Mouse (Mus musculus) midbrain, postnatal 0 days (tissue): ENCODE measurements around the gene Mrpl51. TPM values are rescaled to one million over a fixed set of nuclear protein-coding genes. Genes with fewer than 3 reads are reported as not detected.
A peak's percentile ranks its signal among the peaks of the same experiment; 100 is the strongest.

ENCODE experiments used
- ATAC-seq: fragments of 200-750 bp; cut with Nextera tagmentation; 2 replicates; pipeline ENCODE4 v1.8.0; 2017; ENCODE audit warnings: moderate number of reproducible peaks, mild to moderate bottlenecking, moderate TSS enrichment, moderate library complexity; ENCODE audit not compliant: low FRiP score
- DNase-seq: peaks from one replicate; pipeline ENCODE4 v3.0.0-alpha.2; 2015; ENCODE audit warnings: low spot score
- H3K27ac ChIP-seq: fragments of 300-500 bp; sonication (generic); 2 replicates; pipeline ENCODE4 v1.5.1; 2014; ENCODE audit warnings: low read depth, mild to moderate bottlenecking, low read length, mixed read lengths
- H3K27me3 ChIP-seq: fragments of 300-500 bp; sonication (generic); 2 replicates; pipeline ENCODE4 v1.6.1; 2014; ENCODE audit warnings: low read length, control low read depth, mixed read lengths; ENCODE audit not compliant: insufficient read depth
- H3K36me3 ChIP-seq: fragments of 300-500 bp; sonication (generic); 2 replicates; pipeline ENCODE4 v1.6.1; 2014; ENCODE audit warnings: low read length, control low read depth, mixed read lengths; ENCODE audit not compliant: insufficient read depth
- H3K4me1 ChIP-seq: fragments of 300-500 bp; sonication (generic); 2 replicates; pipeline ENCODE4 v1.6.1; 2014; ENCODE audit warnings: mild to moderate bottlenecking, control low read depth, antibody characterized with exemption, low read length, mixed read lengths; ENCODE audit not compliant: insufficient read depth
- H3K4me2 ChIP-seq: fragments of 300-500 bp; sonication (generic); 2 replicates; pipeline ENCODE4 v1.6.1; 2014; ENCODE audit warnings: low read depth, mild to moderate bottlenecking, low read length, mixed read lengths; ENCODE audit not compliant: poor library complexity, severe bottlenecking
- H3K4me3 ChIP-seq: fragments of 300-500 bp; sonication (generic); 2 replicates; pipeline ENCODE4 v1.5.1; 2014; ENCODE audit warnings: low read depth, mild to moderate bottlenecking, low read length, moderate library complexity
- H3K9ac ChIP-seq: fragments of 300-500 bp; sonication (generic); replicated peaks from 2 replicates; pipeline ENCODE4 v1.6.1; 2014; ENCODE audit warnings: mild to moderate bottlenecking, low read length, moderate library complexity, mixed read lengths; ENCODE audit not compliant: poor library complexity, severe bottlenecking
- H3K9me3 ChIP-seq: fragments of 300-500 bp; sonication (generic); 2 replicates; pipeline ENCODE4 v1.6.1; 2016; ENCODE audit warnings: low read length, control low read depth
- CTCF ChIP-seq: IDR thresholded peaks from 2 replicates; pipeline ENCODE4 v1.5.1; 2016; ENCODE audit warnings: antibody characterized with exemption, mild to moderate bottlenecking
- WGBS: fragments of 180-500 bp; shearing (Covaris S2); extraction: QIAGEN DNeasy Blood & Tissue Kit; methylation state at CpG from one replicate; pipeline ENCODE4 v1.1.7; 2014; 5-methylcytosine and 5-hydroxymethylcytosine counted together
- polyA plus RNA-seq: library from polyadenylated mRNA; unstranded; fragments of >200 nt; fragmentation: Nextera tagmentation; extraction: Ambion mirVana; gene quantifications from 2 replicates; pipeline ENCODE4 v1.2.1, GENCODE M21; 2015
- total RNA-seq: library from RNA; depleted of rRNA; stranded (reverse); fragments of >200 nt; gene quantifications from 2 replicates; pipeline ENCODE4 v1.2.3, GENCODE M21; 2014

Mrpl51 gene
- total and polyA plus RNA-seq, 2 experiments from 2014 or later = 48.2 to 136 TPM

DNA sequence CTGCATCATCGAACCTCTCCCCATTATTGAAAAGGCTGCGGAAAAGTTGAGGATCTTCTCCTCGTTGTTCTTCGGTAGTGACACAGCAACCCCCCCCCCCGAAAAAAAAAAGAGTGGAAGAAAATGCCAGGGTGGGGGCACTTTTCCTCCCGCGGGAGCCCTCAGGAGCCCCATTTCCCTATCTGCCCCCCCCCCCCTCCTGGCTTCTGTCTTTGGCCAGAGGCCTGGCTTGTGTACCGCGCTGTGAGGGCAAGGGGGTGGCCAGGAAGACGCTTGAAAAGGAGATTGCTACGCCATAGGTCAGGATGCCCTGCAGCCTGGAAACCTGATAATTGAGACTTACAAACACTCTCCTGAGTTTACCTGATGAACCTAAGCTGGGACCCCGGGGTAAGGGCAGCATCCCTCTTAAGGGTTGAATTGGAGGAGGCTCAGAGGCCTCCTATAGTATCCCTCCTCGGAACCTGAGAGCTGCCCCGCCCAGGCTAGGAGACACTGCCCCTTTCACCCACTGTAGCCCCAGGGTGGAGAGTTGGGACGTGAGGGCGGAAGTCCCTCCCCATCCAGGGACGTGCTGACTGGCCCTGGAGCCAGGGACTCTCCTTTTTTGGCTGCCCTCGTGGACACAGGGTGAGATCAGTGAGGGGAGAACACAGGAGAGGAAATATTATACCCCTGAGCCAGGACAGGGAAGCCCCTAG, 25.4 kb upstream of the Mrpl51 start, which contains the start of gene Gapdh:
Gene Gapdh (minus strand): TSS at position 417 of the 701 bp plus-strand sequence.
- Histone ChIP-seq H3K4me3 (peak within 1 kb of the TSS; percentile 59), H3K4me2 (peak within 1 kb of the TSS; percentile 79), H3K9ac (peak within 1 kb of the TSS; percentile 81), H3K27ac (peak within 1 kb of the TSS; percentile 89), H3K4me1 (peaks cover 11% of the 10 kb centered on the region; the same call in 1 of the 2 replicates), H3K9me3 (no peaks in the 10 kb centered on the region), H3K27me3 (no peaks in the 10 kb centered on the region), H3K36me3 (peaks cover 28% of the 10 kb centered on the region)
- no peak for ATAC-seq
- peak; percentile 70 for DNase-seq
- WGBS = under 1% methylated on average over 12 of the region's 18 CpGs
- no peak for TF ChIP-seq CTCF

DNA sequence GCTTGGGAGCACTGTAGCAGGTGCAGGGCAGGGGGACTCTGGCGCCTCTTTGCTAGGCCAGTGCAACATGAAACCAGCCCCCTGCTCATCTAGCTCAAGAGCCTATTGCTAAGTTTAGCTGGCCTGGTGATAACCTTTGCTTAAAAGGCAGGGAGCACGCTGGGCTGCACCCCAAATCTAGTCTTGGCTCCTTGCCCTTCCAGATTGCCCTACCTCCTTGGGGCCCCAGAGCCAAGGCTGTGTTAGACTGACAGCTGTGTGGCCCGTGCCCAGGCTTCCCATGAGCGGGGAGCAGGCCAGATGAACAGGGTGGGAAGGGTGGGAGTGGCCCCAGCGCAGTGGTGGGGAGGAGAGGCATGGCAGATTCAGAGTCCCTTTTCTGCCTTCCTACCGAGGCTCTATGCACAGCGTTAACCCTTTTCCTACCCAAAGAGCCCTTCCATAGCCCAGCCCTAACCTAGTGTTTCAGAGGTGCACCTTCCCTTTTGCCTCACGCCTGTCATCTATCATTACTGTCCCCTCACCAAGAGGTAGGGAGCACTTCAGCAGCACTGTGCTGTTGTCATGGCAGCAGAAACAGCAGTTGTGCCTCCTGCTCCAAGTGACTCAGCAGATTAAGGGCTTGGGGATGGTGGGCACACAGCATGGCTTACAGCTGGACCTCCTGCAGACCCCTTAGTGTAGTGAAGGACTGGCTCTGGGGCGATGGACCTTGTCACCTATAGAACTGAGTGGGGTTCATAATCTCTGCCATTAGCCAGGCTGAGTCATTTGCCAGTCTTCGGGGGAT, 24.5 kb upstream of the Mrpl51 start:
- TF ChIP-seq CTCF = no peak
- Histone ChIP-seq H3K36me3 (peaks cover 37% of the 10 kb centered on the region), H3K9me3 (no peaks in the 10 kb centered on the region), H3K27ac (0 out of 2 replicates have a peak overlapping the region, but pooled peaks have one; percentile 89), H3K27me3 (no peaks in the 10 kb centered on the region), H3K4me1 (peaks cover 11% of the 10 kb centered on the region; the same call in 1 of the 2 replicates), H3K4me2 (peak overlapping the region; percentile 79), H3K4me3 (0 out of 2 replicates have a peak overlapping the region, but pooled peaks have one; percentile 59), H3K9ac (0 out of 2 replicates have a peak overlapping the region, but pooled peaks have one; percentile 9)
- no peak for ATAC-seq
- peak; percentile 55 for DNase-seq
- 10% methylated on average over 10 of the region's 10 CpGs for WGBS

DNA sequence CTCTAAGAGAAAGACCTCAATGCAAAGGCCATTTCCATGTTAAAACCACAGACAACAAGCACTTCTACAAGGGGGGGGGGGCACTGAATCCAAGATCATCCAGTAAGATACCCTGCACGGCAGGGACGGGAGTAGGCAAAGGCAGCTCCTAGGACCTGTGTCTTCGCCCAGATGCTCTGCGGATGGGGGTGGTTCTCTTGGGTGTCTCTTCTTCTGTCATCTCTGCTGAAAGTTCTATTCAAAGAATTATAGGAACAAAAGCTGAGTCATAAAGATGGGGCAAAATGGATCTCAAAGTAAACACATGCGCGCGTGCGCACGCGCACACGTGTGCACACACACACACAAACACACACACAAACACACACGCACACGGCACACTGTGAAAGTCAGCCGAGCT, 23.5 kb upstream of the Mrpl51 start:
- no peak overlapping the region for H3K9ac ChIP-seq
- H3K4me2 ChIP-seq = no peak overlapping the region
- H3K9me3 ChIP-seq = no peaks in the 10 kb centered on the region
- no peaks in the 10 kb centered on the region for H3K27me3 ChIP-seq
- TF ChIP-seq CTCF = no peak
- WGBS = 92% methylated on average over 14 of the region's 14 CpGs
- no peak overlapping the region for H3K27ac ChIP-seq
- H3K4me1 ChIP-seq = peaks cover 11% of the 10 kb centered on the region; the same call in 1 of the 2 replicates
- H3K36me3 ChIP-seq = peaks cover 45% of the 10 kb centered on the region
- no peak for DNase-seq
- no peak overlapping the region for H3K4me3 ChIP-seq
- ATAC-seq = no peak

DNA sequence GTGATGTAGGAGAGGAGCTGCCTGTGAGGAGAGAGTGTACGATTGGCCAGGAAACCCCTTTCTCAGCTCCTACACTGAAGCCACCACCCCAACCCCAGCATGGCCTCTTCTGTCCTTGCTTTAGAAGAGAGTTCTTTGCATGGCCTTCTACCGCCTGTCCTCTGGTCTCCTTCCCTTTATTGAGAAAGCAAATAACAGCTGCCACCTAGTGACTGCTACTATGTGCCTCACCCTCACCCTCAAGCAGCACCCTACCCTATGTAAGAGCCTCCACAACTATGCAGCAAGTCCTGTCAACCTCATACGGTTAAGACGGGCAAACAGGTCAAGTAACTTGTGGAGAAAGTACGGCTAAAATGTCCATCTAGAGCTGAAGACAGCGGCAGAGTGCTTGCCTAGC, 21.4 kb upstream of the Mrpl51 start:
- Histone ChIP-seq H3K4me1 (peaks cover 6% of the 10 kb centered on the region; the same call in 1 of the 2 replicates), H3K9me3 (no peaks in the 10 kb centered on the region), H3K9ac (no peak overlapping the region), H3K36me3 (peaks cover 59% of the 10 kb centered on the region), H3K27me3 (no peaks in the 10 kb centered on the region), H3K27ac (no peak overlapping the region), H3K4me2 (no peak overlapping the region), H3K4me3 (no peak overlapping the region)
- ATAC-seq (no peak), DNase-seq (no peak)
- WGBS = 82% methylated on average over 6 of the region's 6 CpGs
- TF ChIP-seq CTCF = no peak

DNA sequence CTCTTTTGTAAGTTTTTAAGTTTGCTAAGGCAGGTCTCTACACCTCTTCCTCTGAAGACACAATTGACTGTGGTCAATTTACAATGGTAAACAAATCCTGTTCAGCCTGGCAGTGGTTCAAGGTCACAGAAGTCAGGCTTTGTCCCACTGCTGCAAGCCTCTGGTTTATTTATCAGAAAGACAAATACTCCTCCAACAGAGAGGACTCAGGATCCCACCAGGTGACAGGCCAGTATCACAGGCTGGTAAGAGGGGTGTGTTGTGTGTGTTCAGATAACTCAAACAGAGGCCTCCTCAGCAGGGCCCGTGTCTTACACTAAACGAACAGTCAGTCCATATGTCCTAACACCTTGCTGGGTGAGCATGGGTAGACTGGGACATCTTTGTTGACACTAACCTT, 19.1 kb upstream of the Mrpl51 start:
- Histone ChIP-seq H3K9me3 (no peaks in the 10 kb centered on the region), H3K4me1 (no peaks in the 10 kb centered on the region), H3K36me3 (peaks cover 79% of the 10 kb centered on the region), H3K4me3 (no peak overlapping the region), H3K4me2 (no peak overlapping the region), H3K27me3 (no peaks in the 10 kb centered on the region), H3K9ac (no peak overlapping the region), H3K27ac (no peak overlapping the region)
- no peak for DNase-seq
- no peak for ATAC-seq
- no peak for TF ChIP-seq CTCF
- WGBS = 91% methylated on average over 2 of the region's 2 CpGs

DNA sequence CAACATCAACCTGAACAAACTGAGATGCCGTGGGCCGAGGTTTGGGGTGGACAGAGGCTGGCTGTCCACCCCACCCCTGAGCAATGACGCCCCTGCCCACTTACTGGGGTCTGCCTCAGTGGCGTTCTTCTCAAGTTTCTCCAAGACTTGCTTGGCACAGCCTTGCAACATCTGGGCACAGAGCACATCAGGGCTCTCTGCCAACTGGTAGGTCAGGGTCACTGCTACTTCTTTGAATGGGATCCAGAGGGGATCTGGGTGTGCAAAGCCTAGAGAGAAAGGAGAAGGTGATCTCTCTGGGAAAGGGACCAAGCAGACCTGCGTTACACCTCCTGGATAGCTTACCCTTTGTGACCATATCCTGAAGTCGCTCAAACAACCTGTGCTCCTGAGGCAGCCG, 18.3 kb upstream of the Mrpl51 start:
- H3K27me3 ChIP-seq = no peaks in the 10 kb centered on the region
- no peak overlapping the region for H3K9ac ChIP-seq
- no peak overlapping the region for H3K4me3 ChIP-seq
- WGBS = 94% methylated on average over 7 of the region's 7 CpGs
- no peak for TF ChIP-seq CTCF
- no peak overlapping the region for H3K27ac ChIP-seq
- H3K4me1 ChIP-seq = no peaks in the 10 kb centered on the region
- no peaks in the 10 kb centered on the region for H3K9me3 ChIP-seq
- H3K4me2 ChIP-seq = no peak overlapping the region
- ATAC-seq (no peak), DNase-seq (no peak)
- peaks cover 83% of the 10 kb centered on the region for H3K36me3 ChIP-seq
